Mouse (Mus musculus): ENCODE results near the gene Ippk.

Ippk gene

DNA sequence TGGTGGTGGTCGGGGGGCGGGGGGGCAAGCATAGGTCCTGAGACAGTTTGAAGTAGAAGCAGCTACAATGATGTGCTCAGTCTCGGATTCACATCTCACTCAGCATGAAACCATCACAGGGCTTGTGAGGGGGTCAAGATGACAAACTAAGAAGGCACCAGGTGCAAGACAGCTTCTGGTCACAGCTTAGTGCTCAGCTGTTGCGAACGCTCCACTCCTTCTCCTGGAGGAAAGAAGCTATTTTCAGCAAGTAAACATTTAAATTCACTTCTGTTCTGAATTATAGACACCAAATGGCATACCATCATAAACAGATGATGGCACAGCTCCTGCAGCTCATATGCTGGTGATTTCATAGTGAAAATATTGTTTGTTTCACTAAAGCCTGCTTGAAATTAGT lies 64.3 kb downstream of the Ippk start:
- no peak for DNase-seq

DNA sequence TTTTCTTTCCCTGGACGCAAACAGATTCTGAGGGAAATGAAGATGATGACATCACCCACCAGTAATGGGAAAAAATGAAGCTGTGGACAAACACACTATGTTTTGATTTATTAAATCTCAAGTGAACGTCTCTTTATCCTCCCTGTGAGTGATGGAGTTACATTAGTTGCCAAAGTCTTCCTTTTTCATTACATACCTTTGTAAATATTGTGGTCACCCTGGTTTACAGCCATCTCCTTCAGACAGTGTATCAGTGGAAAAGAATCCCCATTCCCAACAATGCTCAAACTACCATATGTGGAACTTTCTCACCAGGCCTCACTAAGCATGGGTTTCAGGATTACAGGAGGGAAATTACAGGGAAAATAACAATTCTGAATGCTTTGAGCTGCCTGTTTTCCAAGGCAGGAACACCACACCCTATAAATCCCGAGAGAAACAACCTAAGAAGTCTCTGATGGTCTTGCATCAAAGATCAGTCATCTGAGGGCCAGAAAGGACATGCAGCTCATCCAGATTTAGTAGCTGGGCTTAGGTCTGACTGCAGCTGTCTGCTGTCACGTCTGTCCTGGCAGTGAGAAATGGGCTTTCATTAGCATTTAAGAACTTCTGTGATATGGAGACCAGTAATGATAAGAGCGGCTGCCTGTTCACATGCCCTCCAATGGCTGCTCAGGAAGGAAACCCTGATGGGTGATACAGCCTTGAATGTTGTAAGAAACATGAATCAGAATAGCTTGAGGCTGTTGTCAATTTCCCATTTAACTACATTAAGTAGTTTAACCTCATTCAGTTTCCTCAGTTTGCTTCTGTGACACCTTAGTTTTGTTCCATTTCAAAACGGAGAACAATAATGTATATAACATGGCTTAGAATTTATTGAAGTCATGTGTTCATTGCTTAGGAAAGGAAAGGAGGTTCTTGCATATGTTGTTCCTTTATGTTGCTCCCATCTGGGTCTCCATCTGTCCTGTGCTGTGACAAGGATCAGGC lies 71.6 kb downstream of the Ippk start, which contains the start of gene Tes3-ps:
Gene Tes3-ps (plus strand): TSS at position 943 of the 993 bp plus-strand sequence.
- DNase-seq, result no peak

DNA sequence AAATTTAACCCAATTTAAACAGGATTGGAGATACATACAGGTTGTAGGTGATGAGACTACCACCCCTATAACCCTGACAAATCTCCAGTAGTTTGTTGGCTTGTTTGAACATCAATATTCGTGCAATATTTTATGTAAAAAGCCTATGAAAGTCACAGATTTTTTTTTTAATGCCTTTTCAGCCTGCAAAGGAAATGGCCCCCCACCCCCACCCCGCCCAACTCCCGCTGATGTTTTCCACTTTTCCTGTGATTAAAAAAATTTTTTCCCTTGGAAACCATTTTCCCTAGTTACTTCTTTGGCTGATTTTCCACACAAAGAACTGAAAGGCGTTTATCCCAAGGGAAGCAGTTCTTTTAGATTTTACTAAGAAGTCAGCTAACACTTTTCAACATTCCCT lies 83.5 kb downstream of the Ippk start, which contains the start of gene Ecm2:
Gene Ecm2 (plus strand): TSS at position 301 of the 400 bp plus-strand sequence.
- DNase-seq, result no peak

DNA sequence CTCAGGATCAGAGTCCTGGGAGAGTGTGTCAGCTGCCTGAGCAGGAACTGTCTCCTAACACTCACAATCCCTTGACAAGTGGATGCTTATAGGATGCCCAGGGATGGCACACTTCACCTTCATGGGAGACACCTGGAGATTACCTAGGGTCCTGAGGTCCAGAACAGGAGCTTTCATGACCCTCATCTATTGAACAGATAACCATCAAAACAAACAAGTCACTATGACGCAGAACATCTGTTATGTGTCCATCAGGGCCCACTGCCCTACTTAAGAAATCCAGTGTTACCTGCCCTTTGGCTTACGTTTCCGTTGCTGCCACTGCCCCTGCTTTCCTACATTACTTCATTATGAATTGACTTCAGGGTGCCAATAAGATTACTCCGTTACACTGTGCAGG lies 84.7 kb downstream of the Ippk start:
- DNase-seq, result no peak

DNA sequence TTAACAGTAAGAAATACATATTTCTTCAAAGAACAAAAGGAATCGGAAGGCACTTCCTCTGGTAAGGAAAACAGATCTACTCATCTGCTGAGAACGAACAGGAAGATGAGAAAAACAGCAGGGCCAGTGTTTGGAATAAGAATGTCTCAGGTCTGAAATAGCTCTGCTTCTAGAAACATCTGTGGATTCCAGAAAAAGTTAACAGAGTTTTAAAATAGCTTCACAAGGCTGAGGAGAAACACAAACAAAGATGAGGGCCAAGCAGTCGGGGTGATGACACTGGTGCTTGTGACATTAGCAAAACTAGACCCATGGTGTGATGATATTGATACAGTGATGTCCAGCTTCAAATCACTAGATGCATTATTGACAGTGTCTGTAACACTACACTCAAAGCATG lies 86.1 kb downstream of the Ippk start:
- DNase-seq, result no peak

Data from right cerebral cortex, adult 18-20 months (tissue).